Mouse (Mus musculus): ENCODE measurements around the gene Zfp941.

Zfp941 gene

GRCm38 (mm10) chr7:140840750-140841735 lies 19.1 kb upstream of the Zfp941 start:
- DNase-seq (ENCODE audit: low spot score in 2 of 2), result no peak

GRCm38 (mm10) chr7:140839556-140839955 lies 17.6 kb upstream of the Zfp941 start:
- DNase-seq (ENCODE audit: low spot score in 2 of 2), result no peak

- DNase-seq (ENCODE audit: low spot score in 2 of 2), result no peak
Observed at GRCm38 (mm10) chr7:140836243-140837115, 14.5 kb upstream of the Zfp941 start.

- DNase-seq (ENCODE audit: low spot score in 2 of 2), result no peak
Observed at GRCm38 (mm10) chr7:140835758-140836087, 13.7 kb upstream of the Zfp941 start.

GRCm38 (mm10) chr7:140834968-140835757 lies 13.2 kb upstream of the Zfp941 start, which contains the start of gene Urah:
Gene Urah (plus strand): TSS chr7:140835018.
- DNase-seq (ENCODE audit: low spot score in 2 of 2), result no peak

- no peak for DNase-seq (ENCODE audit: low spot score in 2 of 2)
Observed at GRCm38 (mm10) chr7:140833341-140833740, 11.4 kb upstream of the Zfp941 start.

- DNase-seq (ENCODE audit: low spot score in 2 of 2), result no peak
Observed at GRCm38 (mm10) chr7:140831447-140831846, 9.5 kb upstream of the Zfp941 start.

GRCm38 (mm10) chr7:140828171-140828881 lies 6.3 kb upstream of the Zfp941 start:
- no peak for DNase-seq (ENCODE audit: low spot score in 2 of 2)

- no peak for DNase-seq (ENCODE audit: low spot score in 2 of 2)
Observed at GRCm38 (mm10) chr7:140822731-140823130, 753 bp upstream of the Zfp941 start.

GRCm38 (mm10) chr7:140821305-140821652 lies 699 bp downstream of the Zfp941 start:
- no peak for DNase-seq (ENCODE audit: low spot score in 2 of 2)

GRCm38 (mm10) chr7:140820173-140820572 lies 1.8 kb downstream of the Zfp941 start:
- no peak for DNase-seq (ENCODE audit: low spot score in 2 of 2)

- no peak for DNase-seq (ENCODE audit: low spot score in 2 of 2)
Observed at GRCm38 (mm10) chr7:140812850-140813249, 9.1 kb downstream of the Zfp941 start.

GRCm38 (mm10) chr7:140811714-140812113 lies 10.3 kb downstream of the Zfp941 start:
- DNase-seq (ENCODE audit: low spot score in 2 of 2), result no peak

- no peak for DNase-seq (ENCODE audit: low spot score in 2 of 2)
Observed at GRCm38 (mm10) chr7:140810496-140810895, 11.5 kb downstream of the Zfp941 start.

GRCm38 (mm10) chr7:140805704-140806103 lies 16.3 kb downstream of the Zfp941 start:
- peak in 1 of 2 experiments; percentile 22 for DNase-seq (ENCODE audit: low spot score in 2 of 2)

GRCm38 (mm10) chr7:140802629-140803028 lies 19.3 kb downstream of the Zfp941 start:
- DNase-seq (ENCODE audit: low spot score in 2 of 2), result no peak

- no peak for DNase-seq (ENCODE audit: low spot score in 2 of 2)
Observed at GRCm38 (mm10) chr7:140798212-140798611, 23.8 kb downstream of the Zfp941 start.

GRCm38 (mm10) chr7:140797619-140798018 lies 24.4 kb downstream of the Zfp941 start:
- no peak for DNase-seq (ENCODE audit: low spot score in 2 of 2)

- no peak for DNase-seq (ENCODE audit: low spot score in 2 of 2)
Observed at GRCm38 (mm10) chr7:140793541-140793940, 28.4 kb downstream of the Zfp941 start.

- no peak for DNase-seq (ENCODE audit: low spot score in 2 of 2)
Observed at GRCm38 (mm10) chr7:140788053-140788435, 33.9 kb downstream of the Zfp941 start.
